Mouse (Mus musculus): Measurements from ENCODE around the gene Smg6. TPM values are rescaled to one million over a fixed set of nuclear protein-coding genes. Genes with fewer than 3 reads are reported as not detected.

Gene Smg6
- polyA plus RNA-seq, 1 experiment from 2014 or later, result 12.9 TPM

- Histone ChIP-seq H3K4me1 (ENCODE audit: control insufficient read depth, insufficient read depth, low read length) (no peaks in the 10 kb centered on the region), H3K4me2 (ENCODE audit: low read length) (no peak overlapping the region), H3K27ac (ENCODE audit: low read depth, low read length) (no peak overlapping the region), H3K9me3 (replicated peaks; ENCODE audit: control insufficient read depth, low read length) (no peaks in the 10 kb centered on the region), H3K9ac (ENCODE audit: low read length) (no peak overlapping the region), H3K4me3 (ENCODE audit: low read depth, low read length) (no peak overlapping the region), H3K36me3 (ENCODE audit: control insufficient read depth, insufficient read depth, low read length) (no peaks in the 10 kb centered on the region), H3K27me3 (replicated peaks; ENCODE audit: control insufficient read depth, insufficient read depth, low read length) (no peaks in the 10 kb centered on the region)
- ATAC-seq (no peak), DNase-seq (ENCODE audit: low spot score) (no peak)
- WGBS, result 84% methylated on average over 4 of the region's 4 CpGs
These were observed 280.7 kb downstream of the Smg6 start for GRCm38 (mm10) chr11:75206347-75206746.

GRCm38 (mm10) chr11:75209363-75209762 is 283.7 kb downstream of the Smg6 start:
- H3K4me2 ChIP-seq (ENCODE audit: low read length), result no peak overlapping the region
- H3K27ac ChIP-seq (ENCODE audit: low read depth, low read length), result no peak overlapping the region
- ATAC-seq (no peak), DNase-seq (ENCODE audit: low spot score) (no peak)
- H3K4me3 ChIP-seq (ENCODE audit: low read depth, low read length), result no peak overlapping the region
- no peaks in the 10 kb centered on the region for H3K36me3 ChIP-seq (ENCODE audit: control insufficient read depth, insufficient read depth, low read length)
- H3K9ac ChIP-seq (ENCODE audit: low read length), result no peak overlapping the region
- H3K9me3 ChIP-seq (replicated peaks; ENCODE audit: control insufficient read depth, low read length), result no peaks in the 10 kb centered on the region
- 64% methylated on average over 4 of the region's 4 CpGs for WGBS
- H3K27me3 ChIP-seq (replicated peaks; ENCODE audit: control insufficient read depth, insufficient read depth, low read length), result no peaks in the 10 kb centered on the region
- peaks cover 12% of the 10 kb centered on the region for H3K4me1 ChIP-seq (ENCODE audit: control insufficient read depth, insufficient read depth, low read length)

DNA sequence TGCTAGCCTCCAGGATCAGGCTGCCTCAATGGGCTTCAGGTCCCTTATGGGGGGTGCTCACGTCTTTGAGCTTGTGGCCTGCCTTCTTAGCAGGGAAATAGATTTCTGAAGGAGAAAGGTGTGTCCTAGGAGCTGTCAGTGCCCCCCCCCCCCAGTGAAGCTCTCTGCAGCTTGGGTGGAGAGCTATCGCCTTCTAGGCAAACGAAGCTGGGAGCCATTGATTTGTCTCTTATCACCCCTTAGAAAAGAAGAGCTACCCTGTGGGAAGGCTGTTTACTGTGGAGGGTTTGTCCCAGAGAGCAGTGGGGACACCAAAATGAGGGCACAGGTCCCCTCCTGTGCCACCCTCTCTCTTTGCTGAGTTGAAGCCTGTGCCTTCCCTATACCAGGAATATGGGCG is 284.5 kb downstream of the Smg6 start:
- Histone ChIP-seq H3K4me1 (ENCODE audit: control insufficient read depth, insufficient read depth, low read length) (peaks cover 12% of the 10 kb centered on the region), H3K4me2 (ENCODE audit: low read length) (no peak overlapping the region), H3K27ac (ENCODE audit: low read depth, low read length) (no peak overlapping the region), H3K36me3 (ENCODE audit: control insufficient read depth, insufficient read depth, low read length) (no peaks in the 10 kb centered on the region), H3K9ac (ENCODE audit: low read length) (no peak overlapping the region), H3K9me3 (replicated peaks; ENCODE audit: control insufficient read depth, low read length) (no peaks in the 10 kb centered on the region), H3K27me3 (replicated peaks; ENCODE audit: control insufficient read depth, insufficient read depth, low read length) (no peaks in the 10 kb centered on the region), H3K4me3 (ENCODE audit: low read depth, low read length) (no peak overlapping the region)
- WGBS, result 53% methylated on average over 4 of the region's 4 CpGs
- no peak for DNase-seq (ENCODE audit: low spot score)
- no peak for ATAC-seq

DNA sequence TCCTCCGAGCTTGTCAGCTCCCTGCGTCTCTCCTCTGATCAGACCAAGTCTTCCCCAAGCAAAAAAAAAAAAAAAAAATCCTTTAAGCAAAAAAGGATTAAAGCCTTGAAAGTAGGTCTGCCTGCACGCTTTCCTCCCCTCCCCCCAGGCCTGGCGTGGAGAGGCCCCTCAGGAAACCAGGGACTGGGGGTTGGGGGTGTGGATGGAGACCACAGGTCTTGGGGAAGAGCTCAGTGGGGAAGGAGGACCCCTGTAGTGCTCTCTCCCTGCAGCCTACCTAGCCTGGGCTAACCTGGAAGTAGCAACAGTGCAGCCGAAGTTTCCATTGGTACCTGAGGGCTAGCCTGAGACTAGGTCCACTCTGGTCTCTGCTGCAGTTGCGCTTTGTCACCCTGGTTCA is 285.1 kb downstream of the Smg6 start:
- no peaks in the 10 kb centered on the region for H3K9me3 ChIP-seq (replicated peaks; ENCODE audit: control insufficient read depth, low read length)
- DNase-seq (ENCODE audit: low spot score) (no peak), ATAC-seq (no peak)
- H3K4me1 ChIP-seq (ENCODE audit: control insufficient read depth, insufficient read depth, low read length), result peaks cover 12% of the 10 kb centered on the region
- no peak overlapping the region for H3K4me3 ChIP-seq (ENCODE audit: low read depth, low read length)
- H3K9ac ChIP-seq (ENCODE audit: low read length), result no peak overlapping the region
- H3K4me2 ChIP-seq (ENCODE audit: low read length), result no peak overlapping the region
- WGBS, result 28% methylated on average over 6 of the region's 6 CpGs
- no peak overlapping the region for H3K27ac ChIP-seq (ENCODE audit: low read depth, low read length)
- no peaks in the 10 kb centered on the region for H3K36me3 ChIP-seq (ENCODE audit: control insufficient read depth, insufficient read depth, low read length)
- no peaks in the 10 kb centered on the region for H3K27me3 ChIP-seq (replicated peaks; ENCODE audit: control insufficient read depth, insufficient read depth, low read length)

DNA sequence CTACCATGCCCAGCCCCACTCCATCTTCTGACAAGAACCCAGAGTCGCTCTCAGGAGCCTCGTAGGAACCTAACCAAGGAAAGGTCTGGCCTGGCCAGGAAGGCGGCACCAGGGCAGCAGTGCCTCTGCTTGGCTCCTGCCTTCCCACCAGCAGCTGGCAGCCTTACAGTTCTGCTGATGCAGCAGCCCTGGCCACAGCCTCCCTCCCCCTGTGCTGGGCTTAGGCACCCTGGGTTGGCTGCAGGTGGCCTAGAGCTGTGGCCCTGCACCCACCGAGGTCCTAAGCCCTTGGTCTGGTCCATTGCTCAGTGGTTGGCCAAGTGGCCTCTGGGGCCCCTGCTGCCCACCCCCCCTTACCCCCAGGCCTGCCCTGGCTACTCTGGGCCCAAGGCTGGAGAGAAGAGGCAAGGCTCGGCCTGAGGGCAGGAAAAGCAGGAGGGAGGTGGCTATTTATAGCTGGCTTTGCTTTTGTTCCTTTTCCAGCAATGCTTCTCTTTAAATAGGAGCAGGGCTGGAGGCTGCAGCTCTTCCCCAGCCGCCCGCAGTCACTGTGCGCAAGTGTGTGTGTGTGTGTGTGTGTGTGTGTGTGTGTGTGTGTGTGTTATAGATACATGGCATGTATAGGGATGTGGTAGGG is 286.5 kb downstream of the Smg6 start:
- Histone ChIP-seq H3K27me3 (replicated peaks; ENCODE audit: control insufficient read depth, insufficient read depth, low read length) (no peaks in the 10 kb centered on the region), H3K27ac (ENCODE audit: low read depth, low read length) (0 out of 2 replicates have a peak overlapping the region, but pooled peaks have one; percentile 44), H3K36me3 (ENCODE audit: control insufficient read depth, insufficient read depth, low read length) (no peaks in the 10 kb centered on the region), H3K4me2 (ENCODE audit: low read length) (no peak overlapping the region), H3K4me1 (ENCODE audit: control insufficient read depth, insufficient read depth, low read length) (peaks cover 12% of the 10 kb centered on the region), H3K9me3 (replicated peaks; ENCODE audit: control insufficient read depth, low read length) (no peaks in the 10 kb centered on the region), H3K9ac (ENCODE audit: low read length) (no peak overlapping the region), H3K4me3 (ENCODE audit: low read depth, low read length) (no peak overlapping the region)
- 39% methylated on average over 8 of the region's 8 CpGs for WGBS
- no peak for ATAC-seq
- DNase-seq (ENCODE audit: low spot score), result no peak

GRCm38 (mm10) chr11:75212876-75213275 is 287.3 kb downstream of the Smg6 start:
- ATAC-seq (peak; percentile 25; the same call in 1 of the 2 replicates), DNase-seq (ENCODE audit: low spot score) (no peak)
- H3K4me2 ChIP-seq (ENCODE audit: low read length), result no peak overlapping the region
- H3K4me1 ChIP-seq (ENCODE audit: control insufficient read depth, insufficient read depth, low read length), result peaks cover 12% of the 10 kb centered on the region
- H3K27me3 ChIP-seq (replicated peaks; ENCODE audit: control insufficient read depth, insufficient read depth, low read length), result no peaks in the 10 kb centered on the region
- H3K27ac ChIP-seq (ENCODE audit: low read depth, low read length), result no peak overlapping the region
- no peak overlapping the region for H3K9ac ChIP-seq (ENCODE audit: low read length)
- no peak overlapping the region for H3K4me3 ChIP-seq (ENCODE audit: low read depth, low read length)
- H3K36me3 ChIP-seq (ENCODE audit: control insufficient read depth, insufficient read depth, low read length), result no peaks in the 10 kb centered on the region
- H3K9me3 ChIP-seq (replicated peaks; ENCODE audit: control insufficient read depth, low read length), result no peaks in the 10 kb centered on the region
- WGBS, result 43% methylated on average over 3 of the region's 3 CpGs

- H3K4me3 ChIP-seq (ENCODE audit: low read depth, low read length), result peak overlapping the region; percentile 18
- WGBS, result 3% methylated on average over 34 of the region's 35 CpGs
- peaks cover 12% of the 10 kb centered on the region for H3K4me1 ChIP-seq (ENCODE audit: control insufficient read depth, insufficient read depth, low read length)
- ATAC-seq, result peak; percentile 65
- H3K9ac ChIP-seq (ENCODE audit: low read length), result peak overlapping the region; percentile 46
- peak overlapping the region; percentile 49 for H3K4me2 ChIP-seq (ENCODE audit: low read length)
- peak; percentile 67 for DNase-seq (ENCODE audit: low spot score)
- no peaks in the 10 kb centered on the region for H3K27me3 ChIP-seq (replicated peaks; ENCODE audit: control insufficient read depth, insufficient read depth, low read length)
- H3K36me3 ChIP-seq (ENCODE audit: control insufficient read depth, insufficient read depth, low read length), result no peaks in the 10 kb centered on the region
- no peak overlapping the region for H3K27ac ChIP-seq (ENCODE audit: low read depth, low read length)
- no peaks in the 10 kb centered on the region for H3K9me3 ChIP-seq (replicated peaks; ENCODE audit: control insufficient read depth, low read length)
These were observed 287.9 kb downstream of the Smg6 start for GRCm38 (mm10) chr11:75213372-75214080.

All from forebrain, embryonic 14.5 days (tissue).